Mouse (Mus musculus): Measurements from ENCODE around the gene March11. TPM values are rescaled to one million over a fixed set of nuclear protein-coding genes. Genes with fewer than 3 reads are reported as not detected.

Gene March11
- total and polyA plus RNA-seq, 3 experiments = 0.05 TPM; not detected in 2

GRCm38 (mm10) chr15:26374232-26374631, 65.4 kb downstream of the March11 start:
- no peak for TF ChIP-seq GATA1 (IDR thresholded peaks at IDR 0.05; ENCODE audit: borderline replicate concordance, low read length)
- TF ChIP-seq POLR2AphosphoS5 (IDR thresholded peaks at IDR 0.05; ENCODE audit: insufficient replicate concordance, low read depth, low read length) = no peak
- TF ChIP-seq TAL1 (conservative IDR thresholded peaks at IDR 0.05; ENCODE audit: low read depth, low read length) = no peak
- TF ChIP-seq CTCF (IDR thresholded peaks at IDR 0.05; ENCODE audit: low read depth, low read length) = no peak
- TF ChIP-seq GATA2 (IDR thresholded peaks at IDR 0.05; ENCODE audit: borderline replicate concordance, low read depth, low read length) = no peak
- Histone ChIP-seq H3K36me3 (replicated peaks) (no peaks in the 10 kb centered on the region), H3K4me1 (ENCODE audit: insufficient read depth, low read depth, low read length) (no peaks in the 10 kb centered on the region), H3K9me3 (replicated peaks) (no peaks in the 10 kb centered on the region), H3K4me3 (ENCODE audit: low read depth, low read length) (no peak overlapping the region), H3K27me3 (ENCODE audit: insufficient read depth, low read length) (no peaks in the 10 kb centered on the region)
- DNase-seq (ENCODE audit: low spot score) (no peak), ATAC-seq (ENCODE audit: extremely low read depth, insufficient number of reproducible peaks, low FRiP score, poor library complexity, severe bottlenecking) (no peak)

DNA sequence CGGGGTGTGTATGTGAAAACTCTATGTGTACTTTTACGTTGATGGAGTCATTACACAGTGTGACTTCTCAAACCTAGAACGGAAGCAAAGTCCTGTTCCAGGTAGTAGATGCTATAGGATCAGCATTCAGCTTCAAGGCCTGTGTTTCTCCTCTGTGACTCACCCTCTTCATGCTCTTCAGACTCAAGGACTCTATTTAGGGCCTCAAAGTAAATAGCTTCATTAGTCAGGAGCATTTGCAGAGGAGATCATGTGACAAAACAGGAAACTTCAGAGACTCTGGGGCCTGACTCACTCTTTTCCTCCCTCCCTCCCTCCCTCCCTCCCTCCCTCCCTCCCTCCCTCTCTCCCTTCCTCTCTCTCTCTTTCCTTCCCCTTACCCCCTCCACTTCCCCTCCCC, 66.1 kb downstream of the March11 start:
- no peaks in the 10 kb centered on the region for H3K4me1 ChIP-seq (ENCODE audit: insufficient read depth, low read depth, low read length)

GRCm38 (mm10) chr15:26377355-26377754, 68.5 kb downstream of the March11 start:
- H3K27me3 ChIP-seq (ENCODE audit: insufficient read depth, low read length) = no peaks in the 10 kb centered on the region
- no peaks in the 10 kb centered on the region for H3K9me3 ChIP-seq (replicated peaks)
- H3K4me3 ChIP-seq (ENCODE audit: low read depth, low read length) = no peak overlapping the region
- TF ChIP-seq TAL1 (conservative IDR thresholded peaks at IDR 0.05; ENCODE audit: low read depth, low read length) (no peak), POLR2AphosphoS5 (IDR thresholded peaks at IDR 0.05; ENCODE audit: insufficient replicate concordance, low read depth, low read length) (no peak), GATA2 (IDR thresholded peaks at IDR 0.05; ENCODE audit: borderline replicate concordance, low read depth, low read length) (no peak), CTCF (IDR thresholded peaks at IDR 0.05; ENCODE audit: low read depth, low read length) (no peak), GATA1 (IDR thresholded peaks at IDR 0.05; ENCODE audit: borderline replicate concordance, low read length) (no peak)
- ATAC-seq (ENCODE audit: extremely low read depth, insufficient number of reproducible peaks, low FRiP score, poor library complexity, severe bottlenecking) (no peak), DNase-seq (ENCODE audit: low spot score) (no peak)
- no peaks in the 10 kb centered on the region for H3K4me1 ChIP-seq (ENCODE audit: insufficient read depth, low read depth, low read length)
- H3K36me3 ChIP-seq (replicated peaks) = no peaks in the 10 kb centered on the region

More for the DNA sequence above, 66.1 kb downstream of the March11 start:
- H3K36me3 ChIP-seq (replicated peaks) = no peaks in the 10 kb centered on the region
- TF ChIP-seq TAL1 (conservative IDR thresholded peaks at IDR 0.05; ENCODE audit: low read depth, low read length) (no peak), POLR2AphosphoS5 (IDR thresholded peaks at IDR 0.05; ENCODE audit: insufficient replicate concordance, low read depth, low read length) (no peak), GATA1 (IDR thresholded peaks at IDR 0.05; ENCODE audit: borderline replicate concordance, low read length) (no peak), GATA2 (IDR thresholded peaks at IDR 0.05; ENCODE audit: borderline replicate concordance, low read depth, low read length) (no peak), CTCF (IDR thresholded peaks at IDR 0.05; ENCODE audit: low read depth, low read length) (no peak)
- ATAC-seq (ENCODE audit: extremely low read depth, insufficient number of reproducible peaks, low FRiP score, poor library complexity, severe bottlenecking) (no peak), DNase-seq (ENCODE audit: low spot score) (no peak)
- no peak overlapping the region for H3K4me3 ChIP-seq (ENCODE audit: low read depth, low read length)
- H3K27me3 ChIP-seq (ENCODE audit: insufficient read depth, low read length) = no peaks in the 10 kb centered on the region
- H3K9me3 ChIP-seq (replicated peaks) = no peaks in the 10 kb centered on the region

- ATAC-seq (ENCODE audit: extremely low read depth, insufficient number of reproducible peaks, low FRiP score, poor library complexity, severe bottlenecking) = no peak
- DNase-seq (ENCODE audit: low spot score) = no peak
- no peak for TF ChIP-seq CTCF (IDR thresholded peaks at IDR 0.05; ENCODE audit: low read depth, low read length)
- TF ChIP-seq TAL1 (conservative IDR thresholded peaks at IDR 0.05; ENCODE audit: low read depth, low read length) = no peak
- TF ChIP-seq POLR2AphosphoS5 (IDR thresholded peaks at IDR 0.05; ENCODE audit: insufficient replicate concordance, low read depth, low read length) = no peak
- TF ChIP-seq GATA1 (IDR thresholded peaks at IDR 0.05; ENCODE audit: borderline replicate concordance, low read length) = no peak
- TF ChIP-seq GATA2 (IDR thresholded peaks at IDR 0.05; ENCODE audit: borderline replicate concordance, low read depth, low read length) = no peak
- Histone ChIP-seq H3K36me3 (replicated peaks) (no peaks in the 10 kb centered on the region), H3K4me3 (ENCODE audit: low read depth, low read length) (no peak overlapping the region), H3K27me3 (ENCODE audit: insufficient read depth, low read length) (no peaks in the 10 kb centered on the region), H3K9me3 (replicated peaks) (no peaks in the 10 kb centered on the region), H3K4me1 (ENCODE audit: insufficient read depth, low read depth, low read length) (no peaks in the 10 kb centered on the region)
Observed at GRCm38 (mm10) chr15:26378879-26379278, 70.0 kb downstream of the March11 start.

- TF ChIP-seq GATA1 (IDR thresholded peaks at IDR 0.05; ENCODE audit: borderline replicate concordance, low read length) (no peak), TAL1 (conservative IDR thresholded peaks at IDR 0.05; ENCODE audit: low read depth, low read length) (no peak)
- H3K9me3 ChIP-seq (replicated peaks) = no peaks in the 10 kb centered on the region
- H3K27me3 ChIP-seq (ENCODE audit: insufficient read depth, low read length) = no peaks in the 10 kb centered on the region
- H3K36me3 ChIP-seq (replicated peaks) = no peaks in the 10 kb centered on the region
- H3K4me1 ChIP-seq (ENCODE audit: insufficient read depth, low read depth, low read length) = no peaks in the 10 kb centered on the region
- H3K4me3 ChIP-seq (ENCODE audit: low read depth, low read length) = no peak overlapping the region
- DNase-seq (ENCODE audit: low spot score) (no peak), ATAC-seq (ENCODE audit: extremely low read depth, insufficient number of reproducible peaks, low FRiP score, poor library complexity, severe bottlenecking) (no peak)
Observed at GRCm38 (mm10) chr15:26379831-26380230, 71.0 kb downstream of the March11 start.

DNA sequence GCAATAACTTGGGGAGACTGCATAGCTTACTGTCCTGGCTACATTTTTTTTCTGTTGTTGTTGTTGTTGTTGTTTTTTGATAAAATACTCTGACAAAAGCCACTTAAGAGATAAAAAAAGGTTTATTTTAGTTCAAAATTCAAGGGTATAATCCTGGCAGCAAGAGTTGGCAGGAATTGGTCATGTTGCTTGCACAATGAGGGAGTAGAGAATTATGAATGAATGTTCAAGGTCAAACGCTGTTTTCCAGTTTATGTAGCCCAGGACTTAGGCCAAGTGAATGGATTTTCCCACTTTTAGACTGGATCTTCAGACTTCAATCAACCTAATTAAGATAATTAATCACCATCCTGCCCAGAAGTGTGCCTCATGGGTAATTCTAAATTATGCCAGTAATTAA, 72.0 kb downstream of the March11 start:
- H3K4me3 ChIP-seq (ENCODE audit: low read depth, low read length) = no peak overlapping the region
- no peaks in the 10 kb centered on the region for H3K27me3 ChIP-seq (ENCODE audit: insufficient read depth, low read length)
- H3K36me3 ChIP-seq (replicated peaks) = no peaks in the 10 kb centered on the region
- no peak for TF ChIP-seq GATA1 (IDR thresholded peaks at IDR 0.05; ENCODE audit: borderline replicate concordance, low read length)
- no peak for TF ChIP-seq TAL1 (conservative IDR thresholded peaks at IDR 0.05; ENCODE audit: low read depth, low read length)
- TF ChIP-seq GATA2 (IDR thresholded peaks at IDR 0.05; ENCODE audit: borderline replicate concordance, low read depth, low read length) = no peak
- TF ChIP-seq CTCF (IDR thresholded peaks at IDR 0.05; ENCODE audit: low read depth, low read length) = no peak
- TF ChIP-seq POLR2AphosphoS5 (IDR thresholded peaks at IDR 0.05; ENCODE audit: insufficient replicate concordance, low read depth, low read length) = no peak
- ATAC-seq (ENCODE audit: extremely low read depth, insufficient number of reproducible peaks, low FRiP score, poor library complexity, severe bottlenecking) (no peak), DNase-seq (ENCODE audit: low spot score) (no peak)
- no peaks in the 10 kb centered on the region for H3K9me3 ChIP-seq (replicated peaks)
- no peaks in the 10 kb centered on the region for H3K4me1 ChIP-seq (ENCODE audit: insufficient read depth, low read depth, low read length)

DNA sequence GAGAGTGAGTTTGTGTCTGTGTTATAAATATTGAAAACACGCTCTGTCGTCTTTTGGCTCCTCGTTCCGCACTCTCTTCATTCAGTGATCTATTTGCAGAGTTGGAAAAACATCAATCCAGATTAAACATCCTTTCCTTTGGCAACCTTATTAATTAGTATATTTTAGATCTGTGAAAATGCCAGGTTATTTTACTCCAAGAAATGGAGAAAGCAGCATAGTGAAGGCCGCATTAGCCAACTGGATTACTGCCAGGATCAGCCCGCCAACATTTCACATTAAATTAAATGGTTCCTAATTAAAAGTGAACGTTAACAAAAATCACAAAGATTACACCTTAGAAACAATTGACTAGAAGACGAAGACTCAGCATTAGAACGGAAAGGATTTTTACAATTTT, 81.2 kb downstream of the March11 start:
- TF ChIP-seq TAL1 (conservative IDR thresholded peaks at IDR 0.05; ENCODE audit: low read depth, low read length) (no peak), GATA2 (IDR thresholded peaks at IDR 0.05; ENCODE audit: borderline replicate concordance, low read depth, low read length) (no peak), CTCF (IDR thresholded peaks at IDR 0.05; ENCODE audit: low read depth, low read length) (no peak), GATA1 (IDR thresholded peaks at IDR 0.05; ENCODE audit: borderline replicate concordance, low read length) (no peak), POLR2AphosphoS5 (IDR thresholded peaks at IDR 0.05; ENCODE audit: insufficient replicate concordance, low read depth, low read length) (no peak)
- Histone ChIP-seq H3K36me3 (replicated peaks) (no peaks in the 10 kb centered on the region), H3K4me3 (ENCODE audit: low read depth, low read length) (no peak overlapping the region), H3K4me1 (ENCODE audit: insufficient read depth, low read depth, low read length) (no peaks in the 10 kb centered on the region), H3K9me3 (replicated peaks) (no peaks in the 10 kb centered on the region), H3K27me3 (ENCODE audit: insufficient read depth, low read length) (no peaks in the 10 kb centered on the region)
- no peak for DNase-seq (ENCODE audit: low spot score)
- ATAC-seq (ENCODE audit: extremely low read depth, insufficient number of reproducible peaks, low FRiP score, poor library complexity, severe bottlenecking) = no peak
